Mouse (Mus musculus) hindbrain, embryonic 11.5 days (tissue): ENCODE measurements around the gene Klrg2. TPM values are rescaled to one million over a fixed set of nuclear protein-coding genes. Genes with fewer than 3 reads are reported as not detected.

Experiments used
- ATAC-seq: fragments of 200-750 bp; cut with Nextera tagmentation; 2 replicates; pipeline ENCODE4 v1.8.0; 2017; ENCODE audit warnings: mild to moderate bottlenecking, moderate TSS enrichment, moderate library complexity; ENCODE audit not compliant: low FRiP score
- DNase-seq: peaks from one replicate; pipeline ENCODE4 v3.0.0-alpha.2; 2015; ENCODE audit warnings: low spot score
- H3K27ac ChIP-seq: fragments of 300-500 bp; sonication (generic); 2 replicates; pipeline ENCODE4 v1.5.1; 2014; ENCODE audit warnings: mild to moderate bottlenecking, low read depth, low read length
- H3K27me3 ChIP-seq: fragments of 300-500 bp; sonication (generic); 2 replicates; pipeline ENCODE4 v1.6.1; 2014; ENCODE audit warnings: mild to moderate bottlenecking, low read length, moderate library complexity, mixed read lengths; ENCODE audit not compliant: control insufficient read depth, insufficient read depth
- H3K36me3 ChIP-seq: fragments of 300-500 bp; sonication (generic); 2 replicates; pipeline ENCODE4 v1.6.1; 2014; ENCODE audit warnings: mild to moderate bottlenecking, low read length, moderate library complexity, mixed read lengths; ENCODE audit not compliant: control insufficient read depth, insufficient read depth
- H3K4me1 ChIP-seq: fragments of 300-500 bp; sonication (generic); replicated peaks from 2 replicates; pipeline ENCODE4 v1.6.1; 2014; ENCODE audit warnings: low read length, mixed read lengths; ENCODE audit not compliant: control insufficient read depth, insufficient read depth
- H3K4me2 ChIP-seq: fragments of 300-500 bp; sonication (generic); replicated peaks from 2 replicates; pipeline ENCODE4 v1.6.1; 2014; ENCODE audit warnings: mild to moderate bottlenecking, low read depth, low read length
- H3K4me3 ChIP-seq: fragments of 300-500 bp; sonication (generic); 2 replicates; pipeline ENCODE4 v1.5.1; 2014; ENCODE audit warnings: low read depth, low read length
- H3K9ac ChIP-seq: fragments of 300-500 bp; sonication (generic); 2 replicates; pipeline ENCODE4 v1.6.1; 2014; ENCODE audit warnings: low read depth, low read length
- H3K9me3 ChIP-seq: fragments of 300-500 bp; sonication (generic); 2 replicates; pipeline ENCODE4 v1.6.1; 2016; ENCODE audit warnings: low read length; ENCODE audit not compliant: control insufficient read depth
- WGBS: fragments of 180-500 bp; shearing (Covaris S2); extraction: QIAGEN DNeasy Blood & Tissue Kit; methylation state at CpG from one replicate; pipeline ENCODE4 v1.1.7; 2014; 5-methylcytosine and 5-hydroxymethylcytosine counted together
- polyA plus RNA-seq: library from polyadenylated mRNA; unstranded; fragments of >200 nt; fragmentation: Nextera tagmentation; extraction: Ambion mirVana; gene quantifications from 2 replicates; pipeline ENCODE4 v1.2.1, GENCODE M21; 2014

The Klrg2 gene
- polyA plus RNA-seq, 1 experiment from 2014 or later = 0.08 TPM

DNA sequence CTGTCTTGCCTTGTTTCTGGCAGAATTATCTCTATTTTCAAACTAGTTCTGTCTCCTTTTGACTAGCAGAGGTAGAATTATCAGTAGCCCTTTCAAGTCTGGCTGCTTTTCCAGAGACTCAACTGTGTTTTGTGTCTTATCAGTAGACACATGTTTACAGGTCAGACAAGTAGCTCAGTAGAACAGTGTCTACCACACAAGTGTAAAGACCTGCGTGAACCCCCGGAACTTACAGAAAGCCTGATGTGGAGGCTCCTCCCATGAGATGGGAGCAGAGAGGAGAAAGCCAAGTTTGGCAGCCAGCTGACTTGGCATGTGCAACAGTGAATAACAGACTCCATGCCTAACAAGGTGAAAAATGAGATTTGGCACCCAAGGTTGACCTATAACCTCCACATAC lies 13.6 kb downstream of the Klrg2 start:
- no peak overlapping the region for H3K4me3 ChIP-seq
- H3K4me1 ChIP-seq = no peaks in the 10 kb centered on the region
- H3K27ac ChIP-seq = no peak overlapping the region
- no peak overlapping the region for H3K9ac ChIP-seq
- no peak for ATAC-seq
- no peaks in the 10 kb centered on the region for H3K27me3 ChIP-seq
- no peak overlapping the region for H3K4me2 ChIP-seq
- WGBS = 91% methylated on average over 2 of the region's 2 CpGs
- no peak for DNase-seq
- no peaks in the 10 kb centered on the region; the same call in 1 of the 2 replicates for H3K36me3 ChIP-seq
- H3K9me3 ChIP-seq = no peaks in the 10 kb centered on the region

DNA sequence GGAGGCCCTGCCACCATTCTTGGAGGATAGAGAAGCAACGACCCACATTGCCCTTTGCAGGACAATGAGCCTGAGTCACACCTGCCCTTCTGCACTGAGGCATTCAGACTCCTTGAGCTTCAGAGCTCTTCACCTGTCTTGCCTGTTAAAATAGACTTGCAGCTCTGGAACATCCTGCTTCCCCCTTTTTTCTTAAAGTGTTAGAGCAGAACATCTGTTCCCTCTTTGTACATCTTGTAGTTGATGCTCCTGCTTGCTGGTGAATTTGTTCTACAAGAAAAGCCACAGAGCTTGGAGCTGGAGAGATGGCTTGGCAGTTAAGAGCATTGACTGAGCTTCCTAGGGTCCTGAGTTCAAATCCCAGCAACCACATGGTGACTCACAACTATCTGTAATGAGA lies 14.6 kb downstream of the Klrg2 start:
- H3K36me3 ChIP-seq = peaks cover 9% of the 10 kb centered on the region; the same call in 1 of the 2 replicates
- no peak overlapping the region for H3K9ac ChIP-seq
- ATAC-seq (no peak), DNase-seq (no peak)
- no peak overlapping the region for H3K27ac ChIP-seq
- H3K9me3 ChIP-seq = no peaks in the 10 kb centered on the region
- no peak overlapping the region for H3K4me3 ChIP-seq
- 88% methylated on average over 1 of the region's 1 CpGs for WGBS
- H3K4me2 ChIP-seq = no peak overlapping the region
- no peaks in the 10 kb centered on the region for H3K4me1 ChIP-seq
- H3K27me3 ChIP-seq = no peaks in the 10 kb centered on the region

DNA sequence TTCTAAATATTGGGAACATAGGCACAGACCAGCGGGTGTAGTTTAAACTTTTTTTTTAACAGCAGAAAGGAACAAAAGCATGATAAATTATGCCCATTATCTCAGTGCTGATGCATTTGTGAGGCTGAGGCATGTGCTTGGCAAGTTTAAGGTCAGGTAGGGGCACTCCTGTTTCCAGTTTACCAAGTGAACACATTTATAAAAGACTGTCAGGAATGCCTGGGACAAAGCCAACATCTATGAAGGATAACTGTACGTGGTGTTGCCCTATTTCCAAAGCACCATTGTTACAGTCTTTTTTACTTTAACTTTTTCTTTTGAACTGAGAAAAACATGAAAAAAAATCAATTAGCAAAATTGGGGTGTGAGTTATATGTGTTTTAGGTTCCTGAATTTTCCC lies 27.1 kb downstream of the Klrg2 start:
- ATAC-seq (no peak), DNase-seq (no peak)
- Histone ChIP-seq H3K27ac (no peak overlapping the region), H3K9me3 (no peaks in the 10 kb centered on the region), H3K4me2 (no peak overlapping the region), H3K9ac (no peak overlapping the region), H3K27me3 (no peaks in the 10 kb centered on the region), H3K36me3 (no peaks in the 10 kb centered on the region), H3K4me3 (no peak overlapping the region), H3K4me1 (no peaks in the 10 kb centered on the region)
- 79% methylated on average over 2 of the region's 2 CpGs for WGBS

DNA sequence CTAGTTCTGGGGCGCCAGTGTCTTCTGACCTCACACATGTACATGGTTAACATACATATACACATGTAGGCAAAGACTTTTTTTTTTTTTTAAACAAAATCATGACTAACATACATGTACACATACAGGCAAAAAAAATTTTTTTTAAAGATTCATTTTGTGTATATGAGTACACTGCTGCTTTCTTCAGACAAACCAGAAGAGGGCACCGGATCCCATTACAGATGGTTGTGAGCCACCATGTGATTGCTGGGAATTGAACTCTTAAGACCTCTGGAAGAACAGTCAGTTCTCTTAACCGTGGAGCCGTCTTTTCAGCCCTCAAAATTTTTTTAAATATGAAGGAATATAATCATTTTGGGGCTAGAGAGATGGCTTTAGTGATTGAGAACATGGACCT lies 39.6 kb downstream of the Klrg2 start:
- no peaks in the 10 kb centered on the region for H3K27me3 ChIP-seq
- no peak for ATAC-seq
- no peak overlapping the region for H3K4me2 ChIP-seq
- H3K27ac ChIP-seq = no peak overlapping the region
- DNase-seq = no peak
- H3K4me1 ChIP-seq = no peaks in the 10 kb centered on the region
- H3K9ac ChIP-seq = no peak overlapping the region
- no peak overlapping the region for H3K4me3 ChIP-seq
- 93% methylated on average over 4 of the region's 4 CpGs for WGBS
- no peaks in the 10 kb centered on the region for H3K9me3 ChIP-seq
- peaks cover 6% of the 10 kb centered on the region for H3K36me3 ChIP-seq

DNA sequence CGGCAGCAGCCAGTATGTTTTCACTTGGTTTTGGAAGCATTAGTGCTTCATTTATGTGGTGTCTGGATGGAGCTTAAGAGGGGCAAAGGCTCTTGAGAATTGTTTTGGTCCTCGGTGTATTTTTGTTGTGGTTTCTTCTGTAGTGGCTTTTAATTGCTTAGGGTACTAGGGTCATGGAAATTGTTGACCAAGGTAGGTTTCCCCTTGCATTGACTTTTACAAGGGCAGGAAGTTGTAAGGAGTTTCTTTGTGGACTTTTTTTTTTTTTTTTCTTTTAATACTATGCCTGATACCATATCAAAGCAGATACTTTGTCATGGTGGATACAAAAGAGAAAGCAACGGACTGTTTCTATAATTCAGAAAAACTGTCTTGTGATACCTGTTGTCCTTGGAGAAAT lies 55.3 kb downstream of the Klrg2 start:
- WGBS = 93% methylated on average over 3 of the region's 3 CpGs
- no peaks in the 10 kb centered on the region; the same call in 1 of the 2 replicates for H3K36me3 ChIP-seq

DNA sequence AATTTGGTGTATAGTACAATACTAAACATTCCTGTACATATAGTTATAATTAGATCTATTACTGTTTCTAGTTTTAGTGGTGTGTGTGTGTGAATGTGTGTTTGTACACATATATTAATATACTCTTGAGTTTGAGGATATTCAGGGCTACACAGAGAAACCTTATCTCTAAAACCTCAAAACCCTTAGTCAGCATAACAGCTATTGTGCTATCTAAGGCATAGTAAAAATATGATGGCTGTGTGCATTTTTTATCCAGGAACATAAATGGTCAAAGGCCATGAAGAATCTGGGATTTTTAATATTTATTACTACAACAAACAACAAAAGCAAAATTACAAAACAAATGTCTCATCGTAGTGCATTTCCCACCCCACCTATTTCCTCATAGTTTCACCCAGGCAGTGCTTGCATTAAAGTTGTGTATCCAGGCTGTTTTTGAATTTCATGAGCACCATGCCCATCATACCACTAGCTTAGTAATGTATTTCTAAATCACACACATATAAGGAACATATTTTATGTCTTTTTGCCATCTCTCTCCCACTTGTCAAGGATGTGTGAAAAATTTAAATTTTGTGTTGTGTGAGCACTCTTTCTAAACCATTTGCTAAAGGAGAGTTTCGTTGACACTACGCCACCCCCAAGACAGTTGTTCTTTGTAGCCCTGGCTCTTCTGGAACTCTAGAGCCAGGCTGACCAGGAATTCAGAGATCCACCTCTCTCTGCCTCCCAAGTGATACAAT lies 56.8 kb downstream of the Klrg2 start:
- H3K27ac ChIP-seq = no peak overlapping the region
- no peaks in the 10 kb centered on the region for H3K4me1 ChIP-seq
- no peak for DNase-seq
- no peak overlapping the region for H3K4me3 ChIP-seq
- no peaks in the 10 kb centered on the region for H3K27me3 ChIP-seq
- no peak overlapping the region for H3K4me2 ChIP-seq
- no peak for ATAC-seq
- H3K9me3 ChIP-seq = no peaks in the 10 kb centered on the region
- no peak overlapping the region for H3K9ac ChIP-seq
- 94% methylated on average over 3 of the region's 3 CpGs for WGBS
- H3K36me3 ChIP-seq = no peaks in the 10 kb centered on the region; the same call in 1 of the 2 replicates

More for the DNA sequence above, 55.3 kb downstream of the Klrg2 start:
- H3K9ac ChIP-seq = no peak overlapping the region
- ATAC-seq (no peak), DNase-seq (no peak)
- no peak overlapping the region for H3K27ac ChIP-seq
- H3K4me2 ChIP-seq = no peak overlapping the region
- no peaks in the 10 kb centered on the region for H3K9me3 ChIP-seq
- no peaks in the 10 kb centered on the region for H3K27me3 ChIP-seq
- H3K4me1 ChIP-seq = no peaks in the 10 kb centered on the region
- H3K4me3 ChIP-seq = no peak overlapping the region

DNA sequence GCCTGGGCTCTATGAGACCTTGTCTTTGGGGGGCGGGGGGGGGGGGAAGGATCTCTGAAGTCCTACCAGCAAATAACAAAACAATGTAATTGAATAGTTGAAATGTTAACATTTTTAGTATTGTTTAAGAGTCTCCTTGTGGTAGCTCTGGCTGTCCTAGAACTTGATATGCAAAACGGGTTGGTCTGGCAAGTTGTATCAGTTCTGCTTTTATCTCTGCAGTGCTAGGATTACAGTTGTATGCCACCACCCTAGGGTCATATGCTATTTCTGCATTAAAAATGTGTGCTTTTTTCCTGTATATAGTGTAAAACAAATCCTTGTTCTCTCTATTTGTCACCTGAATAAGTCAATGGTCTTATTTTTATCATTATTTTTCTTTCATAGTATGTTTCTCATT lies 60.9 kb downstream of the Klrg2 start:
- no peaks in the 10 kb centered on the region for H3K9me3 ChIP-seq
- no peak overlapping the region for H3K4me3 ChIP-seq
- H3K9ac ChIP-seq = no peak overlapping the region
- H3K27me3 ChIP-seq = no peaks in the 10 kb centered on the region
- 94% methylated on average over 2 of the region's 2 CpGs for WGBS
- DNase-seq = no peak
- H3K4me1 ChIP-seq = no peaks in the 10 kb centered on the region
- 0 out of 2 replicates have a peak, but pooled peaks cover 5% of the 10 kb centered on the region for H3K36me3 ChIP-seq
- H3K4me2 ChIP-seq = no peak overlapping the region
- H3K27ac ChIP-seq = no peak overlapping the region
- no peak for ATAC-seq

Other genes starting within 250 kb of the Klrg2 start
- gene Ubn2, start 203.3 kb downstream of the Klrg2 start, polyA plus RNA-seq = 19.6 and 27.8 TPM in 2 replicates
- 118 and 124 TPM in 2 replicates for gene Fmc1, start 103.7 kb downstream of the Klrg2 start, polyA plus RNA-seq
- gene Luc7l2, start 85.9 kb downstream of the Klrg2 start, polyA plus RNA-seq = 38.0 and 52.6 TPM in 2 replicates
- gene Clec2l, start 25.8 kb upstream of the Klrg2 start, polyA plus RNA-seq = 1.7 and 2.2 TPM in 2 replicates
- gene Tbxas1, start 238.2 kb upstream of the Klrg2 start, polyA plus RNA-seq = 0.69 and 1.4 TPM in 2 replicates
- 26.6 and 38.4 TPM in 2 replicates for gene Hipk2, start 238.9 kb upstream of the Klrg2 start, polyA plus RNA-seq